Mouse (Mus musculus): ENCODE measurements around the gene Slc16a9. TPM values are rescaled to one million over a fixed set of nuclear protein-coding genes. Genes with fewer than 3 reads are reported as not detected.

The Slc16a9 gene
- polyA plus RNA-seq (2015; fragmentation: Nextera tagmentation; extraction: Ambion mirVana), result 1.6 and 2.7 TPM in 2 replicates

DNA sequence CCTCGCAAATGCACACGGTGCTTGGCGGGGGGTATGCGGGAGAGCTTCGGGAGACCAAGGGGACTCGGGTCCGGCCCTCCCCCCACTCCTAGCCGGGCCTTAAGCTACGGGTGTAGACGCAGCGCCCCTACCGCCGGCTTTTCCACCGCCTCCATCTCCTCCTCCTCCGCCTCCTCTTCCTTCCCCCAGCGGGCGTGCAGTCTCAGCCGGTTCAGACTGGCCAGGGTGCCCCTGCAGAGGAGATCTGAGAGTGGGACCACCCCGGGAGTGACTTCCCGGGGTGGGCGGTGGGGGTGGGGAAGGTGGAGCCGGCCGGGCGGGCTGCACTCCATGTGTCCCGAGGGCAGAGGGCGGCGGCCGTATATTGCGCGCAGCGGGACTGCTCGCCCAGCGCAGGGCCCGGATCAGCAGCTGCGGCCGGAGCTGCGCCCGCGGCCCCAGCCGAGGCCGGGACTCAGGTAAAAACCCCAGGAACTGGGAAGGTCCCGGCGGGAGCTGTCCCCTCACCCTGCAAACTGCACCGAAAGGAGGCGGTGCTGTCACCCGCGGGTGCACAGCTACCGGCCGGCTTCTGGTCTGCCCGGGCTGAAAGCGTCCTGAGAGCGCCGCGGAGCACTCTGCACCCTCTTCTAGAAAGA is at the start of gene Slc16a9:
Slc16a9 (plus strand) TSS at position 180 of the 638 bp plus-strand sequence.
- no peaks in the 10 kb centered on the region for H3K9me3 ChIP-seq

DNA sequence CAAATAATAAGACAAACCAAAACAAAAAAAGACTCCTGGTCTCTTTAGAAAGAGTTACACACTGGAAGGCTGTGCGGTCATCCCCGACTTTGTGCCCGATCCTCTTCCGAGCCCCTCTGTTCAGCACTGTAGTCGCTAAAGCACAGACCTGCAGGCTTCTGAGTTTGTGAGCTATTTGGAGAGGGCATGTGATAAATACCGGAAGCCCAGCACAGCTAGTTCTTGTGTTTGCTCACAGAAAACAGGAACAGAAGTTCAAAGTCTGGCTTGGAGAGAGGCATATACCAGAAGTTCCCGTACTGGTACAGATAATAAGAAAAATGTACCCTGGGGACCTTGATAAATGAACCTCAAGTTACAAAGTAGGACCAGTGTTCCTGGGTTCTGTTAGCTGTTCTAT is 49.6 kb upstream of the Slc16a9 start:
- no peaks in the 10 kb centered on the region for H3K4me1 ChIP-seq (replicated peaks)
- no peak overlapping the region for H3K4me2 ChIP-seq
- H3K9me3 ChIP-seq, result no peaks in the 10 kb centered on the region
- no peak overlapping the region for H3K4me3 ChIP-seq
- H3K27ac ChIP-seq, result no peak overlapping the region
- no peak for ATAC-seq (ENCODE audit: low FRiP score)
- no peak overlapping the region for H3K9ac ChIP-seq
- peaks cover 10% of the 10 kb centered on the region for H3K36me3 ChIP-seq
- H3K27me3 ChIP-seq, result no peaks in the 10 kb centered on the region
- WGBS, result 80% methylated on average over 7 of the region's 7 CpGs

More for the DNA sequence above, at the start of gene Slc16a9:
- H3K27me3 ChIP-seq, result peaks cover 45% of the 10 kb centered on the region
- ATAC-seq (ENCODE audit: low FRiP score), result peak; percentile 93
- under 1% methylated on average over 53 of the region's 54 CpGs for WGBS
- H3K27ac ChIP-seq, result no peak within 1 kb of the TSS
- H3K4me2 ChIP-seq, result peak within 1 kb of the TSS; percentile 95
- H3K4me1 ChIP-seq (replicated peaks), result peaks cover 16% of the 10 kb centered on the region
- peak within 1 kb of the TSS; percentile 81 for H3K9ac ChIP-seq
- H3K4me3 ChIP-seq, result peak within 1 kb of the TSS; percentile 70
- H3K36me3 ChIP-seq, result no peaks in the 10 kb centered on the region

DNA sequence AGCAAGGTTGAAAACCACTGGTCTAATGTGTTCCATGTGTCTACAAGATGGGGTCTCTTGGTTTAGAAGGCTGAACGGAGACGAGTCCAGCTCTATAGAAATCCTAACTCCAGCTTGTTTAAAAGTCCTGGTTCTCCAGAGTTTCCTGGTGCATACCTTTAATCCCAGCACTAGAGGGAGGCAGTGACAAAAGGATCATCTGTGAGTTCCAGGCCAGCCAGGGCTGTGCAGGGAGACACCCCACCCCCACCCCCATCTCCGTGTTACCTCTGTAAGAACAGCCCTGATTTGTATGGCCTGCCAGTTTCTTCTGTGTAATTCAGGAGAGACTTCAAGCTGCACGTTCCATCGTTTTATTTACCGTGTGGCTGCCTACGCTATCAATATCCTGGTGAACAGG is 49.1 kb upstream of the Slc16a9 start:
- WGBS, result 56% methylated on average over 7 of the region's 7 CpGs
- Histone ChIP-seq H3K4me2 (no peak overlapping the region), H3K9me3 (no peaks in the 10 kb centered on the region), H3K36me3 (peaks cover 10% of the 10 kb centered on the region), H3K27me3 (no peaks in the 10 kb centered on the region), H3K4me1 (replicated peaks) (no peaks in the 10 kb centered on the region), H3K4me3 (no peak overlapping the region), H3K27ac (no peak overlapping the region), H3K9ac (no peak overlapping the region)
- ATAC-seq (ENCODE audit: low FRiP score), result no peak

DNA sequence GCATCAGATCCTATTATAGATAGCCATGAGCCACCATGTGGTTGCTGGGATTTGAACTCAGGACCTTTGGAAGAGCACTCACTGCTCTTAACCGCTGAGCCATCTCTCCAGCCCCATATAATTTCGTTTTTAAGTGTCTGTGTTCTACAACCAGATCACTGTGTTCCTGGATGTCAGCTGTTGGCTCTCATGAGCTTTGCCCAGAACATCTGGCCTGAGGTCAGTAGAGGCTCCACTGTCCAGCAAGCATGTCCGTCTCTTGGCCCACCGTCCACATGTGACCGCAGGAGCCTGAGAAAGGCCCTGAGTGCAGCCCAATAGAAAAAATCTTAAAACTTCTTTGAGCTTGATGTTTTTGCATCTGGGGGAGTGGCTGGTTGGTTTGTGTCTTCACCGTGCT is 48.2 kb upstream of the Slc16a9 start:
- no peak overlapping the region for H3K4me3 ChIP-seq
- ATAC-seq (ENCODE audit: low FRiP score), result no peak
- no peaks in the 10 kb centered on the region for H3K9me3 ChIP-seq
- peaks cover 7% of the 10 kb centered on the region; the same call in 1 of the 2 replicates for H3K4me1 ChIP-seq (replicated peaks)
- H3K36me3 ChIP-seq, result peaks cover 10% of the 10 kb centered on the region
- H3K9ac ChIP-seq, result no peak overlapping the region
- no peak overlapping the region for H3K27ac ChIP-seq
- 88% methylated on average over 6 of the region's 6 CpGs for WGBS
- no peak overlapping the region for H3K4me2 ChIP-seq
- H3K27me3 ChIP-seq, result no peaks in the 10 kb centered on the region

DNA sequence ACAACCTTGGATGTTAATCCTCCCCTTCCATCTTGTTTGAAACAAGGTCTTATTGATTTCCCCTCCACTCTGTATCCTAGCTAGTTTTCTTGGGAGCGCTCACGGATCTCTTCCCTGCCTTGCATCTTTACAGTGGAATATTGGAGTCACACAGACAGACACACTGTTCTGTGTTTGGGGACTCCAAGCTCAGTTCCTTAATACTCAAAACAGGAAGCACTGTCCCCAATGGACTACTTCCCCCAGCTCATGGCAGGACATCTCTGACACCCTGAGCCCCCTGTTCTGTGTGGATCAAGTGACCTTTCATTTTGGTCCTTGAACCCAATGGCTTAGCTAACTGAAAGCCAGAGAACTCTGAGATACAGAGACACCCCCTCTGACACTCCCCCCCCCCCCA is 47.3 kb upstream of the Slc16a9 start:
- Histone ChIP-seq H3K27ac (no peak overlapping the region), H3K27me3 (no peaks in the 10 kb centered on the region), H3K4me2 (no peak overlapping the region), H3K9me3 (no peaks in the 10 kb centered on the region), H3K9ac (no peak overlapping the region), H3K4me3 (no peak overlapping the region), H3K36me3 (peaks cover 8% of the 10 kb centered on the region), H3K4me1 (replicated peaks) (peaks cover 7% of the 10 kb centered on the region; the same call in 1 of the 2 replicates)
- 88% methylated on average over 2 of the region's 2 CpGs for WGBS
- no peak for ATAC-seq (ENCODE audit: low FRiP score)

DNA sequence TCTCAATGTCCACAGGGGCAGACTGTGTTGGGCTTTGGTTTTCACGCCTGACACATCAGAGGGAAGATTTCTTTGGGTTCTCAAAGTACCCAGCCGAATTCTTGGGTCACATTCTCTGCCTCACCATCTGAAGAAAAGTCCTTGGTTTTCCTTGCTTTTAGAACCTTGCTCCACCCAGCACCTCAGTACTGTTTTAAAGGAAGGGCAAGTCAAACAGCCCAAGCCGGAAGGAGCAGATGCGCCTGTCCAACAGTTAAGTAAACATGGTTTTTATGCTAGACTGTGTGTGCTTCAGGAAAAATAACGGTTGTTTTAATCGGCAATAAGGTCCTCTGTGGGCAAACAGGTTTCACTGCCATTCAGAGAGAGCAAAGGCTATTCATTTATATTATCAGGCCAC is 46.9 kb upstream of the Slc16a9 start:
- no peak for ATAC-seq (ENCODE audit: low FRiP score)
- H3K36me3 ChIP-seq, result peaks cover 4% of the 10 kb centered on the region; the same call in 1 of the 2 replicates
- H3K4me2 ChIP-seq, result no peak overlapping the region
- H3K27me3 ChIP-seq, result no peaks in the 10 kb centered on the region
- H3K4me1 ChIP-seq (replicated peaks), result peaks cover 7% of the 10 kb centered on the region; the same call in 1 of the 2 replicates
- H3K9ac ChIP-seq, result no peak overlapping the region
- H3K27ac ChIP-seq, result no peak overlapping the region
- H3K9me3 ChIP-seq, result no peaks in the 10 kb centered on the region
- WGBS, result 80% methylated on average over 6 of the region's 6 CpGs
- no peak overlapping the region for H3K4me3 ChIP-seq

DNA sequence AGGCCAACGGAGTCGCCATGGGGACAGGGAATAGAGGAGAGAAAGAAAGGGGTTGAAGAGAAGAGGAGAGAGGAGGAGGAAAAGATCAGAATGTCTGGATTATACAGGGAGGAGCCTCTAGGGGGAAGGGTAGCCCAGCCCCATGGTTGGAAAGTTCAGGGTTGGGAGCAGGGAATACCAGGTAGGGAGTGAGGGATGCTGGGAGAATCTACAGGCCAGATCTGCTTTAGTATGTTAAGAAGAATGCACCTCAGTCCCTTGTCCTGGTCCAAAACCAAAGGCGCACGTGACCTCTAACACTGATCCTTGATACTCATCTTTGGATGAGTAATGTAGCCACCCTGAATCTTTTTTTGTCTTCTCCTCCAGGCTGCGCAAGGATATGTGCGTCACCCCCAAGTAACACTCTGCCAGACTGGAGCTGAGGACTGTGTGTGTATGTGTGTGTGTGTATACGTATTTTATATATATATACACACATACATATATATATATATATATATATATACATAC is 45.9 kb upstream of the Slc16a9 start:
- Histone ChIP-seq H3K9ac (no peak overlapping the region), H3K9me3 (no peaks in the 10 kb centered on the region), H3K4me3 (no peak overlapping the region), H3K27me3 (no peaks in the 10 kb centered on the region), H3K4me2 (no peak overlapping the region), H3K27ac (no peak overlapping the region), H3K4me1 (replicated peaks) (peaks cover 7% of the 10 kb centered on the region; the same call in 1 of the 2 replicates), H3K36me3 (no peaks in the 10 kb centered on the region)
- ATAC-seq (ENCODE audit: low FRiP score), result no peak
- WGBS, result 88% methylated on average over 7 of the region's 7 CpGs

DNA sequence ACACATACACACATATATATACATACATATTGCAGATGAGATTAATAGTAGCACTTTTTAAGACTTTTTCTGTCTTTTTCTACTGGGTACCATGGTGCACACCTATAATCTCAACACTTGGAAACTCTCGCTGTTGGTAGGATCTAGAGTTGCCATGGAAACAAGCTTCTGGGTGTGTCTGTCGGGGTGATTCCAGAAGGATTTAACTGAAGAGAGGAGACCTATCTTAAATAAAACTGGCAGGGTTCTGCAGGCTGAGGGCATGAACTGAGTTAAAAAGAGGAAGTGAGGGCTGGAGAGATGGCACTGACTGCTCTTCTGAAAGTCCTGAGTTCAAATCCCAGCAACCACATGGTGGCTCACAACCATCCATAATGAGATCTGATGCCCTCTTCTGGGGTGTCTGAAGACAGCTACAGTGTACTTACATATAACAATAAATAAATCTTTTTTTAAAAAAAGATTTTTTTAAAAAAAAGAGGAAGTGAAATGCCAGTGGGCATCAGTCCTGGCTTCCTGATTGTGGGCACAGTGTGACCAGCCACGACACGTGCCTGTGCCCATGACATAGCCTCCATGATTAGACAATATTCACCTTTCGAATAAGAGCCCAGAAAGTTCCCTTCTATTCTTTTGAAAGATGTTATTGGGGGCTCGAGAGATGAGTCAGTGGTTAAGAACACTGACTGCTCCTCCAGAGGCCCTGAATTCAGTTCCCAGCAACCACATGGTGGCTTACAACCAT is 45.3 kb upstream of the Slc16a9 start:
- 88% methylated on average over 6 of the region's 6 CpGs for WGBS
- no peak for ATAC-seq (ENCODE audit: low FRiP score)
- H3K4me1 ChIP-seq (replicated peaks), result peaks cover 8% of the 10 kb centered on the region

DNA sequence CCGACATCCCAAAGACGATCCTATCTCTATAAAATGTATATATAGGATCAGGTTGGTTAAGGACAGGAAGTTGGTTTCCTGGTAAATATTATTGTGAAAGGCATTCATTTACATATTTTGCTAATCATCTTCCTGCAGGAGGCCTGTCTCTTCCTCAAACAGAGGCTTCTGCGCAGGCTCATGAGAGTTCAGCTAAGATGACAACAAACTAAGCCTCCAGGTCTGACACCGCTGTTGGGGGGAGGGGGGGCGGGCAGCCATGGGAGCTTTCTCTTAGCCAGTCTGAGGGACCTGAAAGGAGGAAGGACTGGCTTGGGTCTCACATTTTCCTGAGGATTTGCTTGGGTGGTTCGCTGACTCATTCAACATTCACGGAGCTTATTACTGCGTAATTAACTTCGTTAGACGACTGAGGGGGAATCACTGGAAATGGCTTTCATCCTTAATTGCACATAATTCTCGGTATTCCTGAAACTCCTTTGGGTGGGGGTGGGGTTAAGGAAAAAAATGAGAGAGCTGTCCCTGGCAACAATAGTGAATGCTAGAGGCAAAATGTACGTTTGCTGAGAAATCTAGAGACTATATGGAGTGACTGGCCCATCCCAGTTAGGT is 43.9 kb upstream of the Slc16a9 start:
- ATAC-seq (ENCODE audit: low FRiP score), result peak; percentile 28; the same call in 1 of the 2 replicates
- H3K4me1 ChIP-seq (replicated peaks), result peaks cover 13% of the 10 kb centered on the region
- H3K9ac ChIP-seq, result no peak overlapping the region
- no peak overlapping the region for H3K4me3 ChIP-seq
- no peak overlapping the region for H3K4me2 ChIP-seq
- no peaks in the 10 kb centered on the region for H3K36me3 ChIP-seq
- H3K9me3 ChIP-seq, result no peaks in the 10 kb centered on the region
- H3K27me3 ChIP-seq, result no peaks in the 10 kb centered on the region
- 60% methylated on average over 12 of the region's 12 CpGs for WGBS
- H3K27ac ChIP-seq, result peak overlapping the region; percentile 44

More for the DNA sequence above, 45.3 kb upstream of the Slc16a9 start:
- H3K9ac ChIP-seq, result no peak overlapping the region
- no peaks in the 10 kb centered on the region for H3K27me3 ChIP-seq
- H3K27ac ChIP-seq, result no peak overlapping the region
- H3K9me3 ChIP-seq, result no peaks in the 10 kb centered on the region
- H3K36me3 ChIP-seq, result no peaks in the 10 kb centered on the region
- no peak overlapping the region for H3K4me2 ChIP-seq
- H3K4me3 ChIP-seq, result no peak overlapping the region

DNA sequence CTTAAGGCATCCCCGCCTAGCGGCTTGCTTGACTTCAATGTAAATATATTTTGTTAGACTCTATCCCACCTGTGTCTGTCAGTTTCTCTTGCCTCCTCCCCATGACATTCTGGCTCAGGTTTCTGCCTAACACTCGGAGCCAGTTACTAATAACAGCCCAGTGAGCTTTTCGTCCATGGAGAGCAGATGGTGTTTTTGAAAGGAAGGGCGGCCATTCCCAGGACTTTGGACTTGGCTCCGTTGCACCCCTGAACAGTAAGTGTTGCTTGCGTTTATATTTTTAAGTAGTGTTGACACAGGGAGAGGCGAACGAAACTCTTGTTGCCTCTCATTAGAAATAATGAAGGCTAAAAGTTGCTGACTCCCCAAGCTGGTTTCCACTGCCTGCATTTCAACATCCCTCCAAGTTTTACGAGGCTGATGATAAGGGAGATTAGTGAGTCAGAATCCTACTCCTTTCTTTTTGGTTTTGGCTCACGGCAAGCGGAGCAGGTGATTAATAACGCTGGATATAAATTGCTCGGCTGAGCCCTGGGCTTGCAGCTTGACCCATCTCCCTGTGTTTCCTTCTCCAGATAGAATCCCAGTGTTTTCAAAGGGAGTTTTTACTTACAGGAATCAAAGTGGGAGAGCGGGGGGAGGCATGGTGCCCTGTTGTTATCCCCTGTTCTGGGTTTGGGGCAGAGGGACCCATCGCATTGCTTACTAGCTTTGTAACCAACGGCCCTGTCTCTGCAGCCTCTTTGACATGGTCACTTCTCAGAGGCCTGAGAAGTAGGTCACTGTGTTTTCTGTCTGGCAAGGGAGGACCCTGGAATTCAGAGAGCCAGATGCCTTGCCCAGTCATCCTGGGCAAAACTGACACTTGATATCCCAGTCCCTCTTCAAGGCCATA is 40.1 kb upstream of the Slc16a9 start, which contains the start of gene Mrln:
Mrln (plus strand) TSS at position 160 of the 895 bp plus-strand sequence.
- Histone ChIP-seq H3K4me2 (no peak within 1 kb of the TSS), H3K9ac (no peak within 1 kb of the TSS), H3K4me1 (replicated peaks) (peaks cover 13% of the 10 kb centered on the region), H3K27me3 (no peaks in the 10 kb centered on the region), H3K36me3 (no peaks in the 10 kb centered on the region), H3K9me3 (no peaks in the 10 kb centered on the region), H3K27ac (no peak within 1 kb of the TSS), H3K4me3 (no peak within 1 kb of the TSS)
- WGBS, result 68% methylated on average over 17 of the region's 17 CpGs
- ATAC-seq (ENCODE audit: low FRiP score), result no peak

DNA sequence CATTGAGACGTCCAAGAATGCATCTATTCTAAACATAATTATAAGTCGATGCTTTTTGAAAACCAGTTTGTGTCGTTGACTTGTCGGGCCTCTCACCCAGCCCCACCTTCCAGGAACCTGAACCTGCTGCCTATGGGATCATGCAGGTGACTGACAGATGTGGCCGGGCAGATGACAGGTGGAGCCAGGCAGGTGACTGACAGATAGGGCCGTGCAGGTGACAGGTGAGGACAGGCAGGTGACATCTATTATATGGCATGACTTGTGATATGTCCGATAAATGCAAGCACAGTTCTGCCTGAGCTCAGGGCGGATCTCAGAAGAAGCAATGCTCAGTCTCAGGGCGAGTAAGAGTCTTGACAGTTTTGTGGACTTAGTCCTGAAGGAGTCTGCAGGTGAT is 33.6 kb upstream of the Slc16a9 start:
- H3K27me3 ChIP-seq, result no peaks in the 10 kb centered on the region
- H3K4me3 ChIP-seq, result no peak overlapping the region
- no peak overlapping the region for H3K4me2 ChIP-seq
- no peaks in the 10 kb centered on the region for H3K36me3 ChIP-seq
- no peaks in the 10 kb centered on the region for H3K9me3 ChIP-seq
- no peak for ATAC-seq (ENCODE audit: low FRiP score)
- no peak overlapping the region for H3K27ac ChIP-seq
- no peaks in the 10 kb centered on the region for H3K4me1 ChIP-seq (replicated peaks)
- WGBS, result 85% methylated on average over 9 of the region's 9 CpGs
- no peak overlapping the region for H3K9ac ChIP-seq

Data from hindbrain, embryonic 13.5 days (tissue).